Mouse (Mus musculus) hindbrain, embryonic 16.5 days (tissue): ENCODE results near the gene Adgrl4. TPM values are rescaled to one million over a fixed set of nuclear protein-coding genes. Genes with fewer than 3 reads are reported as not detected.

Experiments used
- ATAC-seq: fragments of 200-750 bp; cut with Nextera tagmentation; 2 replicates; pipeline ENCODE4 v1.8.0; 2017; ENCODE audit warnings: moderate TSS enrichment, moderate library complexity
- H3K27ac ChIP-seq: fragments of 300-500 bp; sonication (generic); 2 replicates; pipeline ENCODE4 v1.5.1; 2014; ENCODE audit warnings: low read depth, mild to moderate bottlenecking, control low read depth, low read length, moderate library complexity
- H3K27me3 ChIP-seq: fragments of 300-500 bp; sonication (generic); replicated peaks from 2 replicates; pipeline ENCODE4 v1.6.1; 2014; ENCODE audit warnings: low read length; ENCODE audit not compliant: control insufficient read depth, insufficient read depth
- H3K36me3 ChIP-seq: fragments of 300-500 bp; sonication (generic); 2 replicates; pipeline ENCODE4 v1.6.1; 2014; ENCODE audit warnings: mild to moderate bottlenecking, low read length, moderate library complexity, mixed read lengths; ENCODE audit not compliant: control insufficient read depth, insufficient read depth
- H3K4me1 ChIP-seq: fragments of 300-500 bp; sonication (generic); 2 replicates; pipeline ENCODE4 v1.6.1; 2014; ENCODE audit warnings: low read depth, low read length; ENCODE audit not compliant: control insufficient read depth, insufficient read depth
- H3K4me2 ChIP-seq: fragments of 300-500 bp; sonication (generic); 2 replicates; pipeline ENCODE4 v1.6.1; 2014; ENCODE audit warnings: mild to moderate bottlenecking, low read length, control low read depth, moderate library complexity
- H3K4me3 ChIP-seq: fragments of 300-500 bp; sonication (generic); 2 replicates; pipeline ENCODE4 v1.5.1; 2014; ENCODE audit warnings: mild to moderate bottlenecking, low read length, control low read depth, moderate library complexity
- H3K9ac ChIP-seq: fragments of 300-500 bp; sonication (generic); 2 replicates; pipeline ENCODE4 v1.6.1; 2014; ENCODE audit warnings: low read depth, mild to moderate bottlenecking, control low read depth, low read length, moderate library complexity
- H3K9me3 ChIP-seq: fragments of 300-500 bp; sonication (generic); 2 replicates; pipeline ENCODE4 v1.6.1; 2014; ENCODE audit warnings: mild to moderate bottlenecking, low read length, moderate library complexity; ENCODE audit not compliant: control insufficient read depth
- WGBS: fragments of 180-500 bp; shearing (Covaris S2); extraction: QIAGEN DNeasy Blood & Tissue Kit; methylation state at CpG from one replicate; pipeline ENCODE4 v1.1.7; 2014; 5-methylcytosine and 5-hydroxymethylcytosine counted together
- polyA plus RNA-seq: library from polyadenylated mRNA; unstranded; fragments of >200 nt; fragmentation: Nextera tagmentation; extraction: Ambion mirVana; gene quantifications from 2 replicates; pipeline ENCODE4 v1.2.1, GENCODE M21; 2015

Adgrl4 gene
- polyA plus RNA-seq, 1 experiment from 2014 or later = 14.7 TPM

GRCm38 (mm10) chr3:151424326-151425207 is 13.1 kb upstream of the Adgrl4 start:
- ATAC-seq = no peak
- no peak overlapping the region for H3K4me2 ChIP-seq
- 83% methylated on average over 9 of the region's 9 CpGs for WGBS
- no peak overlapping the region for H3K27ac ChIP-seq
- no peaks in the 10 kb centered on the region for H3K36me3 ChIP-seq
- H3K27me3 ChIP-seq = no peaks in the 10 kb centered on the region
- H3K4me3 ChIP-seq = no peak overlapping the region
- no peaks in the 10 kb centered on the region for H3K4me1 ChIP-seq
- H3K9me3 ChIP-seq = no peaks in the 10 kb centered on the region
- no peak overlapping the region for H3K9ac ChIP-seq

- Histone ChIP-seq H3K27ac (no peak overlapping the region), H3K4me1 (no peaks in the 10 kb centered on the region), H3K27me3 (no peaks in the 10 kb centered on the region), H3K9me3 (no peaks in the 10 kb centered on the region), H3K4me3 (no peak overlapping the region), H3K36me3 (no peaks in the 10 kb centered on the region), H3K9ac (no peak overlapping the region), H3K4me2 (no peak overlapping the region)
- WGBS = 95% methylated on average over 3 of the region's 3 CpGs
- no peak for ATAC-seq
These were observed 7.6 kb upstream of the Adgrl4 start for GRCm38 (mm10) chr3:151430106-151430505.

- Histone ChIP-seq H3K9me3 (no peaks in the 10 kb centered on the region), H3K9ac (no peak overlapping the region), H3K4me2 (no peak overlapping the region), H3K4me3 (no peak overlapping the region), H3K27ac (no peak overlapping the region), H3K27me3 (no peaks in the 10 kb centered on the region), H3K4me1 (no peaks in the 10 kb centered on the region), H3K36me3 (no peaks in the 10 kb centered on the region)
- WGBS = 57% methylated on average over 2 of the region's 2 CpGs
- no peak for ATAC-seq
These were observed 6.2 kb upstream of the Adgrl4 start for GRCm38 (mm10) chr3:151431507-151431906.

DNA sequence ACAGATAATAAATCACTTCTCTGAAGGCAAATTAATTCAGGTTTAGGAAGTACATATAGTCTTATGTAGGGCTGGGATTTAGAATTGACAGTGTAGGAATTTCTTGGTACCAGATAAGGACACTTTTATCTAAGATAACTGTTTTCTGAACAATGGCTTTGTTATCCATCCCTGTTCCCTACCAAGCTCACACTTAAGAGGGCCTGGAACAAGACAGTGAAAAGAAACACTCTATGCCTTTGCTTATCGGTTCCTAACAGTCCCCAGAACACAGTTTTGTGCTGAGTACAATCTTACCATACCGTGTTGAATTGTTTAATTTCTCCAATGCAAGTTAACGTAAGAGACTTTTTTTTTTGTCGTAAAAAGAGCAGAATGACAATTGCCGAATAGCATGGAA is 677 bp downstream of the Adgrl4 start:
- no peak overlapping the region for H3K4me3 ChIP-seq
- peaks cover 3% of the 10 kb centered on the region; the same call in 1 of the 2 replicates for H3K4me1 ChIP-seq
- H3K27me3 ChIP-seq = no peaks in the 10 kb centered on the region
- H3K4me2 ChIP-seq = no peak overlapping the region
- WGBS = 79% methylated on average over 5 of the region's 5 CpGs
- no peaks in the 10 kb centered on the region for H3K36me3 ChIP-seq
- H3K9me3 ChIP-seq = no peaks in the 10 kb centered on the region
- no peak for ATAC-seq
- no peak overlapping the region for H3K9ac ChIP-seq
- H3K27ac ChIP-seq = no peak overlapping the region

- Histone ChIP-seq H3K27me3 (no peaks in the 10 kb centered on the region), H3K9ac (no peak overlapping the region), H3K9me3 (no peaks in the 10 kb centered on the region), H3K4me2 (no peak overlapping the region), H3K27ac (no peak overlapping the region), H3K36me3 (no peaks in the 10 kb centered on the region), H3K4me3 (no peak overlapping the region), H3K4me1 (peaks cover 3% of the 10 kb centered on the region; the same call in 1 of the 2 replicates)
- ATAC-seq = no peak
- 76% methylated on average over 2 of the region's 2 CpGs for WGBS
These were observed 2.3 kb downstream of the Adgrl4 start for GRCm38 (mm10) chr3:151439976-151440375.

DNA sequence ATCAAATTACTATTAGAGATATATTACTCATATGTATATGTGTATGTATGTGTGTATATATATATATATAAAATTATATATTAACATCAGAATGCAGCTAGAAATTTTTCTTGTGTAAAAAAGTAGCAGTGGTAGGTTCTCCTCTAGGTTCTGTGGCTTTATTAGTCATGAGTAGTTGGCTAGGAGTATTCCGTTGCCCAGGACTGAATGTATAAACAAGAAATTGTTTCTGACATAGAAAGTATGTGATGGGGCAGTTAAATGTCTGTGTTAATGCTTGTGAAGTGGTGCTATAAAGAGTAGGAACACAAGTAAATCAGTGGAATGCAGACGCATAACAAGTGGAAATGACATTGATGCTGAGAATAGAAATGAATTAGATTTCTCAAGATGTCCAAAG is 4.3 kb downstream of the Adgrl4 start:
- Histone ChIP-seq H3K4me1 (peaks cover 3% of the 10 kb centered on the region; the same call in 1 of the 2 replicates), H3K9me3 (no peaks in the 10 kb centered on the region), H3K27me3 (no peaks in the 10 kb centered on the region), H3K9ac (no peak overlapping the region), H3K4me2 (no peak overlapping the region), H3K27ac (no peak overlapping the region), H3K36me3 (no peaks in the 10 kb centered on the region), H3K4me3 (no peak overlapping the region)
- WGBS = 92% methylated on average over 2 of the region's 2 CpGs
- no peak for ATAC-seq

- Histone ChIP-seq H3K4me1 (no peaks in the 10 kb centered on the region), H3K4me3 (no peak overlapping the region), H3K36me3 (no peaks in the 10 kb centered on the region), H3K9ac (no peak overlapping the region), H3K4me2 (no peak overlapping the region), H3K9me3 (no peaks in the 10 kb centered on the region), H3K27ac (no peak overlapping the region), H3K27me3 (no peaks in the 10 kb centered on the region)
- ATAC-seq = no peak
- 84% methylated on average over 5 of the region's 5 CpGs for WGBS
These were observed 5.8 kb downstream of the Adgrl4 start for GRCm38 (mm10) chr3:151443486-151443885.

DNA sequence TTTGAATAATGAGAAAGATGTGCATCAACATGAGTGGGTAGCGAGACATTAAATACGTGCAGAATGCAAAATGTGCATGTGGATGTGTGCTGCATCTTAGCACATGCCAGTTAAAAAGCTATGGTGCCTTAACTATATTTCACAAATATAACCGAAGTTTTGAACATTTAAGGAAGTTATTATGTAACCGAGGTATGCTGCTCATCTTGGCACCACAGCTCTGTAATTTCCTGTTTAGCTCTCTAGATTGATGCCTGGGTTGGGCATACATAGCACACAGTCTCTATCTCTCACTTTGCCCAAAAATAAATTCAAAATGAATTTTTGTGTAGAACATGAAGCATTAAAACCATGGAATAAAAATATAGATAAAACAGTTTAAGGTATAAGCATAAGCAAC is 6.6 kb downstream of the Adgrl4 start:
- no peak overlapping the region for H3K4me2 ChIP-seq
- no peak overlapping the region for H3K27ac ChIP-seq
- no peak overlapping the region for H3K9ac ChIP-seq
- H3K4me3 ChIP-seq = no peak overlapping the region
- no peaks in the 10 kb centered on the region for H3K36me3 ChIP-seq
- H3K9me3 ChIP-seq = no peaks in the 10 kb centered on the region
- ATAC-seq = no peak
- H3K27me3 ChIP-seq = no peaks in the 10 kb centered on the region
- no peaks in the 10 kb centered on the region for H3K4me1 ChIP-seq
- WGBS = 90% methylated on average over 4 of the region's 4 CpGs

DNA sequence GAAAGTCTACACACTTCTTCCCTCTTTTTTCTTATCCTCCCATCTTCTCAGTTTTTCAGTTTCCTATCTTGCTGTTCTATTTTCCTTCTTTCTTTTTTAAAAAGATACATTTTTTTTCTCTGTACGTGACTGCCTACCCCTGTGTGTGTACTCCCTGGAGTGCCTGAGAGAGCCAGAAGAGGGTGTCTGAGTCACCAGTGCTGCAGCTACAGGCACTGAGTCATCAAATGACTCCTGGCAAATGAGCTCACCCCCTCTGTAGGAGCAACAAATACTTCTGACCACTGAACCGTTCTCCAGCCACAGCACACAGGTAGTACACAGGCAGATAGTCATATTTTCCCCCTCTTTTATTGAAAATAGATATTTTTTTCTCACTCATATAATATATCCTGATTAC is 8.2 kb downstream of the Adgrl4 start:
- WGBS = 69% methylated on average over 2 of the region's 2 CpGs
- Histone ChIP-seq H3K9me3 (no peaks in the 10 kb centered on the region), H3K4me2 (no peak overlapping the region), H3K9ac (no peak overlapping the region), H3K4me1 (no peaks in the 10 kb centered on the region), H3K4me3 (no peak overlapping the region), H3K27ac (no peak overlapping the region), H3K36me3 (no peaks in the 10 kb centered on the region), H3K27me3 (no peaks in the 10 kb centered on the region)
- ATAC-seq = no peak
